Mouse (Mus musculus): Measurements from ENCODE around the gene Glud1. TPM values are rescaled to one million over a fixed set of nuclear protein-coding genes. Genes with fewer than 3 reads are reported as not detected.

The Glud1 gene
- polyA plus RNA-seq, 1 experiment, result 242 TPM

GRCm38 (mm10) chr14:34281736-34282269, 28.7 kb upstream of the Glud1 start:
- DNase-seq, result no peak
- no peaks in the 10 kb centered on the region for H3K27me3 ChIP-seq (replicated peaks; ENCODE audit: control insufficient read depth, insufficient read depth, low read length)
- H3K36me3 ChIP-seq (ENCODE audit: control insufficient read depth, insufficient read depth, low read length), result no peaks in the 10 kb centered on the region
- no peak for TF ChIP-seq POLR2A (IDR thresholded peaks at IDR 0.05; ENCODE audit: low read depth, low read length)
- no peak for TF ChIP-seq CTCF (conservative IDR thresholded peaks at IDR 0.05; ENCODE audit: insufficient read depth, insufficient read length, low read depth, low read length)
- 95% methylated on average over 5 of the region's 5 CpGs for WGBS
- H3K27ac ChIP-seq (ENCODE audit: insufficient read depth, low read depth, low read length), result no peak overlapping the region
- no peak overlapping the region for H3K4me3 ChIP-seq (ENCODE audit: insufficient read depth, low read depth, low read length)
- H3K4me1 ChIP-seq (ENCODE audit: control insufficient read depth, insufficient read depth, low read length), result peaks cover 2% of the 10 kb centered on the region; the same call in 1 of the 2 replicates

GRCm38 (mm10) chr14:34288396-34288795, 22.1 kb upstream of the Glud1 start:
- TF ChIP-seq POLR2A (IDR thresholded peaks at IDR 0.05; ENCODE audit: low read depth, low read length) (no peak), CTCF (conservative IDR thresholded peaks at IDR 0.05; ENCODE audit: insufficient read depth, insufficient read length, low read depth, low read length) (no peak)
- Histone ChIP-seq H3K27me3 (replicated peaks; ENCODE audit: control insufficient read depth, insufficient read depth, low read length) (no peaks in the 10 kb centered on the region; the same call in 1 of the 2 replicates), H3K4me1 (ENCODE audit: control insufficient read depth, insufficient read depth, low read length) (peaks cover 2% of the 10 kb centered on the region; the same call in 1 of the 2 replicates), H3K27ac (ENCODE audit: insufficient read depth, low read depth, low read length) (no peak overlapping the region), H3K4me3 (ENCODE audit: insufficient read depth, low read depth, low read length) (no peak overlapping the region), H3K36me3 (ENCODE audit: control insufficient read depth, insufficient read depth, low read length) (no peaks in the 10 kb centered on the region)
- WGBS, result 54% methylated on average over 2 of the region's 2 CpGs
- no peak for DNase-seq

- 85% methylated on average over 3 of the region's 3 CpGs for WGBS
- DNase-seq, result no peak
- no peaks in the 10 kb centered on the region for H3K36me3 ChIP-seq (ENCODE audit: control insufficient read depth, insufficient read depth, low read length)
- H3K4me1 ChIP-seq (ENCODE audit: control insufficient read depth, insufficient read depth, low read length), result peaks cover 5% of the 10 kb centered on the region; the same call in 1 of the 2 replicates
- H3K4me3 ChIP-seq (ENCODE audit: insufficient read depth, low read depth, low read length), result no peak overlapping the region
- TF ChIP-seq CTCF (conservative IDR thresholded peaks at IDR 0.05; ENCODE audit: insufficient read depth, insufficient read length, low read depth, low read length) (no peak), POLR2A (IDR thresholded peaks at IDR 0.05; ENCODE audit: low read depth, low read length) (no peak)
- H3K27ac ChIP-seq (ENCODE audit: insufficient read depth, low read depth, low read length), result no peak overlapping the region
- no peaks in the 10 kb centered on the region; the same call in 1 of the 2 replicates for H3K27me3 ChIP-seq (replicated peaks; ENCODE audit: control insufficient read depth, insufficient read depth, low read length)
Measured at GRCm38 (mm10) chr14:34289259-34290015, 21.1 kb upstream of the Glud1 start.

GRCm38 (mm10) chr14:34290229-34290628, 20.3 kb upstream of the Glud1 start:
- no peaks in the 10 kb centered on the region for H3K36me3 ChIP-seq (ENCODE audit: control insufficient read depth, insufficient read depth, low read length)
- peaks cover 5% of the 10 kb centered on the region; the same call in 1 of the 2 replicates for H3K4me1 ChIP-seq (ENCODE audit: control insufficient read depth, insufficient read depth, low read length)
- no peak overlapping the region for H3K4me3 ChIP-seq (ENCODE audit: insufficient read depth, low read depth, low read length)
- no peak for DNase-seq
- H3K27ac ChIP-seq (ENCODE audit: insufficient read depth, low read depth, low read length), result no peak overlapping the region
- 36% methylated on average over 1 of the region's 1 CpGs for WGBS
- no peaks in the 10 kb centered on the region; the same call in 1 of the 2 replicates for H3K27me3 ChIP-seq (replicated peaks; ENCODE audit: control insufficient read depth, insufficient read depth, low read length)
- no peak for TF ChIP-seq POLR2A (IDR thresholded peaks at IDR 0.05; ENCODE audit: low read depth, low read length)
- TF ChIP-seq CTCF (conservative IDR thresholded peaks at IDR 0.05; ENCODE audit: insufficient read depth, insufficient read length, low read depth, low read length), result no peak

- peaks cover 18% of the 10 kb centered on the region; the same call in 1 of the 2 replicates for H3K4me1 ChIP-seq (ENCODE audit: control insufficient read depth, insufficient read depth, low read length)
- no peak overlapping the region for H3K4me3 ChIP-seq (ENCODE audit: insufficient read depth, low read depth, low read length)
- TF ChIP-seq CTCF (conservative IDR thresholded peaks at IDR 0.05; ENCODE audit: insufficient read depth, insufficient read length, low read depth, low read length), result no peak
- TF ChIP-seq POLR2A (IDR thresholded peaks at IDR 0.05; ENCODE audit: low read depth, low read length), result no peak
- peak; percentile 66 for DNase-seq
- H3K27ac ChIP-seq (ENCODE audit: insufficient read depth, low read depth, low read length), result peak overlapping the region; percentile 52; the same call in 1 of the 2 replicates
- H3K36me3 ChIP-seq (ENCODE audit: control insufficient read depth, insufficient read depth, low read length), result no peaks in the 10 kb centered on the region
- no peaks in the 10 kb centered on the region; the same call in 1 of the 2 replicates for H3K27me3 ChIP-seq (replicated peaks; ENCODE audit: control insufficient read depth, insufficient read depth, low read length)
- WGBS, result 41% methylated on average over 3 of the region's 3 CpGs
Measured at GRCm38 (mm10) chr14:34293641-34294040, 16.9 kb upstream of the Glud1 start.

- peak; percentile 45 for DNase-seq
Measured at GRCm38 (mm10) chr14:34296350-34296749, 14.2 kb upstream of the Glud1 start.

GRCm38 (mm10) chr14:34297038-34297437, 13.5 kb upstream of the Glud1 start:
- H3K27me3 ChIP-seq (replicated peaks; ENCODE audit: control insufficient read depth, insufficient read depth, low read length), result no peaks in the 10 kb centered on the region
- peaks cover 31% of the 10 kb centered on the region for H3K4me1 ChIP-seq (ENCODE audit: control insufficient read depth, insufficient read depth, low read length)
- no peak overlapping the region; the same call in 1 of the 2 replicates for H3K27ac ChIP-seq (ENCODE audit: insufficient read depth, low read depth, low read length)
- no peak for DNase-seq
- no peak overlapping the region for H3K4me3 ChIP-seq (ENCODE audit: insufficient read depth, low read depth, low read length)
- H3K36me3 ChIP-seq (ENCODE audit: control insufficient read depth, insufficient read depth, low read length), result no peaks in the 10 kb centered on the region
- TF ChIP-seq POLR2A (IDR thresholded peaks at IDR 0.05; ENCODE audit: low read depth, low read length) (no peak), CTCF (conservative IDR thresholded peaks at IDR 0.05; ENCODE audit: insufficient read depth, insufficient read length, low read depth, low read length) (no peak)
- WGBS, result 36% methylated on average over 4 of the region's 4 CpGs

More at GRCm38 (mm10) chr14:34296350-34296749, 14.2 kb upstream of the Glud1 start:
- Histone ChIP-seq H3K36me3 (ENCODE audit: control insufficient read depth, insufficient read depth, low read length) (no peaks in the 10 kb centered on the region), H3K27me3 (replicated peaks; ENCODE audit: control insufficient read depth, insufficient read depth, low read length) (no peaks in the 10 kb centered on the region), H3K4me1 (ENCODE audit: control insufficient read depth, insufficient read depth, low read length) (peaks cover 29% of the 10 kb centered on the region; the same call in 1 of the 2 replicates), H3K4me3 (ENCODE audit: insufficient read depth, low read depth, low read length) (no peak overlapping the region), H3K27ac (ENCODE audit: insufficient read depth, low read depth, low read length) (no peak overlapping the region; the same call in 1 of the 2 replicates)
- 37% methylated on average over 7 of the region's 7 CpGs for WGBS
- no peak for TF ChIP-seq POLR2A (IDR thresholded peaks at IDR 0.05; ENCODE audit: low read depth, low read length)
- no peak for TF ChIP-seq CTCF (conservative IDR thresholded peaks at IDR 0.05; ENCODE audit: insufficient read depth, insufficient read length, low read depth, low read length)
